Mouse (Mus musculus) testis, adult 2 months (tissue): ENCODE measurements around the gene Usp47. TPM values are rescaled to one million over a fixed set of nuclear protein-coding genes. Genes with fewer than 3 reads are reported as not detected.

Experiments used
- H3K27ac ChIP-seq: fragments of 200-500 bp; 2 replicates; pipeline ENCODE4 v1.5.1; 2012; ENCODE audit warnings: low read depth, low read length; ENCODE audit not compliant: control insufficient read depth, insufficient read depth
- H3K27me3 ChIP-seq: fragments of 200-500 bp; 2 replicates; pipeline ENCODE4 v1.6.1; 2012; ENCODE audit warnings: mild to moderate bottlenecking, low read length, moderate library complexity; ENCODE audit not compliant: control insufficient read depth, insufficient read depth
- H3K36me3 ChIP-seq: fragments of 200-500 bp; 2 replicates; pipeline ENCODE4 v1.6.1; 2012; ENCODE audit warnings: mild to moderate bottlenecking, low read length; ENCODE audit not compliant: control insufficient read depth, insufficient read depth
- H3K4me1 ChIP-seq: fragments of 200-500 bp; 2 replicates; pipeline ENCODE4 v1.6.1; 2012; ENCODE audit warnings: low read length; ENCODE audit not compliant: control insufficient read depth, insufficient read depth
- H3K4me3 ChIP-seq: fragments of 200-500 bp; 2 replicates; pipeline ENCODE4 v1.5.1; 2012; ENCODE audit warnings: low read depth, mild to moderate bottlenecking, low read length, moderate library complexity, mixed read lengths; ENCODE audit not compliant: control insufficient read depth
- CTCF ChIP-seq: fragments of 200-500 bp; IDR thresholded peaks from 2 replicates; pipeline ENCODE4 v1.5.1; 2012; ENCODE audit warnings: low read depth, mild to moderate bottlenecking, inconsistent platforms, low read length, moderate library complexity; ENCODE audit not compliant: control insufficient read depth, insufficient read depth, insufficient replicate concordance
- POLR2A ChIP-seq: fragments of 200-500 bp; IDR thresholded peaks from 2 replicates; pipeline ENCODE4 v1.6.1; 2012; ENCODE audit warnings: low read depth, mild to moderate bottlenecking, inconsistent platforms, low read length, moderate library complexity; ENCODE audit not compliant: control insufficient read depth
- polyA plus RNA-seq: library from polyadenylated mRNA; depleted of rRNA; stranded (reverse); fragments of >200 nt; gene quantifications from 2 replicates; pipeline ENCODE4 v1.2.3, GENCODE M21; 2012

Usp47 gene
- polyA plus RNA-seq, 1 experiment = 68.3 TPM

DNA sequence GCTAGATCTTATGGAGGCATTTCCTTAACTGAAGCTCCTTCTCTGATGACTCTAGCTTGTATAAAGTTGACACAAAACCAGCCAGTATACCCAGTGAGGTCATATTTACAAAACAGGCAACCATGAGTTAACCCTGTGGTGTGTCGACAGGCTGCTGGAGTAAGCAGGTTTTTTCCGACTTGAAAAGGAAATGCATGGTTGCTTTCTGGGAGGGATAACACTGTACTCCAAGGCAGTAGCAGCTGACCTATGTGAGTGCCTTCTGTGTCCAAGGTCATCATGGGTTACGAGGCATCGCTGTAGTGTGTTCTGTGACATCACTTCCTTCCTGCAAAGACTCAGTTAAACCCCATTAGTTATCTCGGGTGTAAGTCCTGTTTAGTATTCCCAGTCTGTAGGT is 79.6 kb downstream of the Usp47 start:
- no peak overlapping the region for H3K27ac ChIP-seq
- H3K36me3 ChIP-seq = peaks cover 3% of the 10 kb centered on the region; the same call in 1 of the 2 replicates
- no peaks in the 10 kb centered on the region for H3K27me3 ChIP-seq
- TF ChIP-seq CTCF (no peak), POLR2A (no peak)
- no peaks in the 10 kb centered on the region for H3K4me1 ChIP-seq
- H3K4me3 ChIP-seq = no peak overlapping the region

DNA sequence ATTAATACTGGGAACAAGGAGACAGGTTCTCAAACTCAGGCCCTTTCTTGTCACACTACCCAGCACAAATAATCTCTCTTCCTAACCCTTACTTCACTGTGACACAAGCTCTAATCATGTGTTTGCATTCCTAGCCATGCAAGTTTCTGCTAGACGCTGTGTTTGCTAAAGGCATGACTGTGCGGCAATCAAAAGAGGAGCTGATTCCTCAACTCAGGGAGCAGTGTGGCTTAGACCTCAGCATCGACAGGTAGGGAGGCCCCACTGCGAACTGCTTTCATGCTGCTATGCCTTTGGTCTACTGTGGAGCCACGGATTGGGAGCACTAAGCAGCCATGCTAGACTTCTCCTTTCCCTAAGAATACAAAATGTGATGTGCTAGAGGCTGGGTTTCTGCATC is 80.5 kb downstream of the Usp47 start:
- Histone ChIP-seq H3K4me1 (no peaks in the 10 kb centered on the region), H3K36me3 (peaks cover 3% of the 10 kb centered on the region; the same call in 1 of the 2 replicates), H3K4me3 (no peak overlapping the region), H3K27me3 (no peaks in the 10 kb centered on the region), H3K27ac (no peak overlapping the region)
- TF ChIP-seq CTCF (no peak), POLR2A (no peak)

DNA sequence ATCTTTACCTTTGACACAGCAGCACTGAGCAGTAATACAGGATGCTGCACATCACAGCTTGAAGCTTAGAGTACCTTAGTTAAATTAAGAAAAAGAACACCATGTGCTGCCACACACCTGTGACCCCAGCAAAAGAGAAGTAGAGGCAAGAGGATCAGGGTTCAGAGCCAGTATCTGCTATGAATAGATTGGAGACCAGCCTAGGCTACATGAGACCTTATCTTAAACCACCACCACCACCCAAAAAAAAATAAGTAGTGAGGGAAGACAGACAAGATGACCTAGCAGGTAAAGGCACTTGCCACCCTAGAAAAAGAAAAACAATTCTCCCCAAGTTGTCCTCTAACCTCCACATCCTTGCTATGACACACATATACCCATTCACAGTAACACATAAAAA is 85.5 kb downstream of the Usp47 start:
- TF ChIP-seq CTCF (no peak), POLR2A (no peak)
- H3K4me3 ChIP-seq = no peak overlapping the region
- no peak overlapping the region for H3K27ac ChIP-seq
- no peaks in the 10 kb centered on the region for H3K4me1 ChIP-seq
- H3K27me3 ChIP-seq = no peaks in the 10 kb centered on the region
- H3K36me3 ChIP-seq = peaks cover 6% of the 10 kb centered on the region

DNA sequence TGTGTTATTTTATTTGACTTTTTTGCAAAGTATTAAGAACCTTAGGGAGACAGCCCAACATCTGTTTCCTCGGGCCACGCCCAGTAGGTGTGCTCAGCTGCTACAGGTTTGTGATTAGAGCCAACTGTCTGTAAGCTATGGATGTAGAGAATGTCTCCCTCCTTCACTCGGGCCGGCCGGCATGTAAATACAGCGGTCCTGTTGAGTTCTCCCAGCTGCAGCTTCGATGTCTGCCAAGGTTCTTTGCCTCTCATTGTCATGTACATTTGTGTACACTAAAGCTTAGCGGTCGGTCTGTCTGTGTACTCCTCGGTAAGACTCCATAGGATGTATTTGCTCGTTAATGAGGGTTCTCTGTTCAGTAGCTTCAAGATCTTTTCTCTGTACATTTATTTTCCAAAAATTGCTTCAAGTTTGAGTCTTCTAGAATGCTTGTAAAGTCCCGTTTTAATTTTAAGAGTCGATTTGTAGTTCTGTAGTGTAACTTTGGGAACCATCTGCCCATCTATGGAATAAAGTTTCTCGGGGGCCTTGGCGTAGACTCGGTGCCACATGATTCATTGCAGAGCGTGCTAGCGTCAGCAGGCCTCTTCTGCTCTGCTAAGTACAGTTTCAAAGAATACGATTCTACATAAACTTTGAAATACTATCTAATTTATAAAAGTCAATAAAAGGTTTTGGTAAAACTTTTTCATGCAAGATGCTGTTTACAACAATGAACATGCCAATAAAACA is 87.5 kb downstream of the Usp47 start:
- no peak overlapping the region for H3K27ac ChIP-seq
- H3K27me3 ChIP-seq = no peaks in the 10 kb centered on the region
- H3K4me3 ChIP-seq = no peak overlapping the region
- no peaks in the 10 kb centered on the region for H3K4me1 ChIP-seq
- peaks cover 4% of the 10 kb centered on the region for H3K36me3 ChIP-seq
- TF ChIP-seq POLR2A (no peak), CTCF (no peak)

DNA sequence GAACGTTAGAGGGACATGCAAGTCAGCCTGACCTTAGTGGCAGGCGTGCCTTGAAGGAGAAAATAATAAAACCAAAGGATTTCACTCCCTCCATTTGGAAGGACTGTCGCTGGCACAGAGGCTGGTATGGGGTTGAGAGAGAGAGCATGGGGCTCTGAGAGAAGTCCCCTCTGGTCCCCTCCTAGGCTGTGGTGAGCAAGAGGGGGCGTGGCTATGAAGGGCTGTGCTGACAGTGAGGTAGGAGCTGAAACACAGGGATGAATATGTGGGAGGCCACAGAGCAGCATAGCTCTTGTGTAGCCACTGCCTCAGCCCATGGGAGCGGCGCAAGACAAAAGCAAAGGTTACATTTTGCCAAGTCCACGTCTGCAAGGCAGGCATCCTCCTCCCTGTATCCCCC is 94.2 kb downstream of the Usp47 start:
- Histone ChIP-seq H3K27me3 (no peaks in the 10 kb centered on the region), H3K4me1 (peaks cover 2% of the 10 kb centered on the region), H3K36me3 (no peaks in the 10 kb centered on the region), H3K4me3 (no peak overlapping the region), H3K27ac (no peak overlapping the region)
- no peak for TF ChIP-seq CTCF
- no peak for TF ChIP-seq POLR2A

DNA sequence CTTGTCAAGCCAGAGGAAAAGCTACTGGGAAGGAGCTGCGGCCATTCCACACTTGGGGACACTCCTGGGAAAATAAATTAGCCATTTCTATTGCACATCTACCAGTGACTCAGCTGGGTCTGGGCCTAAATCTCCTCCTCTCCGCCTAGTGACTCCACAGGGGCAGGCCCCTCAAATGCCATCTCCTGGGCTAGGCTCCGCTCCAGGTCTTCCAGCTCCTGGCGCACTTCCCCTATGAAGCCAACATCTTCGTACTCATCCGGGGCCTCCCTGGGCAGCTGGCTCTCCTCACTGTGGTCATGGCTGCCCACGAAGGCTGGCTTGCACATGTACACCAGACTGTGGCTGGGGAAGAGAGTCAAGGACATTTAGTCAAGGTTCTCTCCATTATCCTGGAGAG is 94.8 kb downstream of the Usp47 start:
- Histone ChIP-seq H3K27me3 (no peaks in the 10 kb centered on the region), H3K4me3 (no peak overlapping the region), H3K27ac (no peak overlapping the region), H3K36me3 (no peaks in the 10 kb centered on the region), H3K4me1 (peaks cover 2% of the 10 kb centered on the region)
- TF ChIP-seq POLR2A = no peak
- TF ChIP-seq CTCF = no peak

DNA sequence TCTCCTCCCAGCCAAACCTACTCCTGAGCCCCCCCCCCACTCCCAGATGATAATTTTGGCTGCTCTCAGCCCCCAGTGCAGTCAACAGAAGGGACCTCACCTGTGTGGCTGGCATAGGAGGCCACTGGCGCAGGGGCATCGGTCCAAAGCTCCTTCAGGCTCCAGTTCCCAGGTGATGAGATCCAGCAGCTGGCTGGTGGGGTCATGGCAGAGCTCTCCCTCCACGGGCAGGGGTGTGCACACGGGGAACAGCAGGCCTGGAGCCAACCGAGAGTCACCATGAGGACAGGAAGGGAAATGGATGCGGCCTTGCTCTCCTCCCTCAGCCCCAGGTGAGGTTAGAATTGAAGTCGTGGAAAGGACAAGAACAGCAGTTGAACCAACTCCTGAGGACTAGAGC is 95.9 kb downstream of the Usp47 start:
- no peak for TF ChIP-seq POLR2A
- no peak for TF ChIP-seq CTCF
- H3K27ac ChIP-seq = no peak overlapping the region
- no peaks in the 10 kb centered on the region for H3K36me3 ChIP-seq

More for the DNA sequence above, 95.9 kb downstream of the Usp47 start:
- Histone ChIP-seq H3K27me3 (no peaks in the 10 kb centered on the region), H3K4me1 (peaks cover 2% of the 10 kb centered on the region), H3K4me3 (no peak overlapping the region)
